Mouse (Mus musculus) C2C12 (cell line): ENCODE data around the gene Acap1. TPM values are rescaled to one million over a fixed set of nuclear protein-coding genes. Genes with fewer than 3 reads are reported as not detected.
A peak's percentile ranks its signal among the peaks of the same experiment; 100 is the strongest.

Source experiments
- H3K27me3 ChIP-seq: one replicate; pipeline ENCODE4 v1.6.1; 2011; ENCODE audit not compliant: control insufficient read depth, insufficient read depth, insufficient read length
- H3K36me3 ChIP-seq: one replicate; pipeline ENCODE4 v1.6.1; 2011; ENCODE audit not compliant: control insufficient read depth, insufficient read depth
- H3K4me3 ChIP-seq: one replicate; pipeline ENCODE4 v1.5.1; 2011; ENCODE audit warnings: mild to moderate bottlenecking, control low read depth; ENCODE audit not compliant: poor library complexity, insufficient read depth, severe bottlenecking
- H3K79me2 ChIP-seq: one replicate; pipeline ENCODE4 v1.6.1; 2011; ENCODE audit not compliant: control insufficient read depth, insufficient read depth
- H3K79me3 ChIP-seq: one replicate; pipeline ENCODE4 v1.6.1; 2011; ENCODE audit warnings: low read depth, control low read depth
- H3ac ChIP-seq: one replicate; pipeline ENCODE3; 2011; ENCODE audit warnings: low read depth; ENCODE audit not compliant: control insufficient read depth, insufficient read length
- CEBPB ChIP-seq: IDR thresholded peaks from one replicate; pipeline ENCODE4 v1.6.1; 2011; ENCODE audit warnings: low read depth, mild to moderate bottlenecking, control low read depth, moderate library complexity
- CTCF ChIP-seq: IDR thresholded peaks from one replicate; pipeline ENCODE4 v1.5.1; 2011; ENCODE audit not compliant: control insufficient read depth, insufficient read depth, insufficient read length
- FOSL1 ChIP-seq: IDR thresholded peaks from one replicate; pipeline ENCODE4 v1.8.0; 2011; ENCODE audit warnings: mild to moderate bottlenecking, low read length; ENCODE audit not compliant: poor library complexity, insufficient read depth, severe bottlenecking
- MAX ChIP-seq: IDR thresholded peaks from one replicate; pipeline ENCODE4 v1.6.1; 2011; ENCODE audit warnings: mild to moderate bottlenecking, control low read depth
- MYOD1 ChIP-seq: IDR thresholded peaks from one replicate; pipeline ENCODE4 v1.6.1; 2011; ENCODE audit warnings: low read depth; ENCODE audit not compliant: control insufficient read depth, insufficient read length
- MYOG ChIP-seq: IDR thresholded peaks from one replicate; pipeline ENCODE4 v1.6.1; 2011; ENCODE audit not compliant: control insufficient read depth, insufficient read length; ENCODE audit errors: extremely low read depth
- USF1 ChIP-seq: IDR thresholded peaks from one replicate; pipeline ENCODE4 v1.6.1; 2011; ENCODE audit warnings: low read depth, mild to moderate bottlenecking, control low read depth, moderate library complexity
- polyA plus RNA-seq: library from polyadenylated mRNA; unstranded; fragments of >200 nt; fragmentation: generic; extraction: Trizol; gene quantifications from one replicate; pipeline ENCODE4 v1.2.1, GENCODE M21; 2012; ENCODE audit warnings: missing spikeins

The Acap1 gene
- polyA plus RNA-seq, 1 experiment: 0.21 TPM

- Histone ChIP-seq H3K79me3 (peaks cover 4% of the 10 kb centered on the region), H3K79me2 (peaks cover 20% of the 10 kb centered on the region), H3K4me3 (no peak overlapping the region), H3K36me3 (peaks cover 91% of the 10 kb centered on the region), H3ac (no peak overlapping the region), H3K27me3 (no peaks in the 10 kb centered on the region)
- TF ChIP-seq FOSL1 (no peak), CTCF (no peak), MYOG (no peak)
These were observed 15.6 kb upstream of the Acap1 start for GRCm38 (mm10) chr11:69910781-69911560.

DNA sequence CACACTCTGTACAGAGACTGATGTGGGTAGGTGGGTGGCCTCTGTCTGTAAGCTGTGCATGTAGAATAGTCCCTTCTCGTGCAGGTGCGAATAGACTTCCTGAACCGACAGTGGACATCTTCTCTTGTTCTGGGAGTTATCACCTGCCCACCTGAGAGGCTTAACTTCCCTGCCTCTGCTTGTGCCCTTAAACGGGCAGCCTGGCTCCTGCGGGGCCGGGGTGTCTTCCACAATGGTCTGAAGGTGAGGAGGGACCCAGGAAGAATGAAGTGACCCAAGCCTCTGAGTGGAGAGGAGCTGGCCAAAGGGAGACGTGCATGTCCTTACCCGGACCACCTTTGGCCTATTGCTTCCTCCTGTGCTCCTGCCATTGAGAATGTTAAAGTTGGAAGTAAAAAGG, 14.8 kb upstream of the Acap1 start:
- no peak for TF ChIP-seq MAX
- TF ChIP-seq MYOD1: no peak
- no peak for TF ChIP-seq USF1
- TF ChIP-seq CTCF: no peak
- no peak for TF ChIP-seq MYOG
- no peak for TF ChIP-seq CEBPB
- no peak for TF ChIP-seq FOSL1
- no peak overlapping the region for H3K4me3 ChIP-seq
- peaks cover 91% of the 10 kb centered on the region for H3K36me3 ChIP-seq
- H3K79me3 ChIP-seq: no peaks in the 10 kb centered on the region
- H3K27me3 ChIP-seq: no peaks in the 10 kb centered on the region
- H3ac ChIP-seq: no peak overlapping the region
- peaks cover 19% of the 10 kb centered on the region for H3K79me2 ChIP-seq

DNA sequence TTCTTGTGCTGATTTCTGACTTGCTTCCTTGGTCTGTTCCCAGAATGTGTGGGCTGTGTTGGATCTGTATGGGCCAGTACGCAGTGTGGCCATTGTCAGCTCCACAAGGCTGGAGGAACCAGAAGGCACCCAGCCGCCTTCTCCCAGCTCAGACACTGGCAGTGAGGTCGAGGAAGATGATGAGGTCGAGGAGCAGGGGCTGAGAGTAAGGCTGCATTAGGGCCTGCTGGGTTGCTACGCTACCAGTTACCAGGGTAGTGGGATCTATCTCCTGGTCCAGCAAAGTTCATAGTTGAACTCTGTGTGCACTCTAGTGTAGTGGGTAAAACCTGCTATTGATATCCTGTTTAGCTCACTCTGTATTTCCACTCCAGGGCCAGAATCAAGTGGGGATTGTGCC, 13.8 kb upstream of the Acap1 start:
- no peak overlapping the region for H3K4me3 ChIP-seq
- H3K36me3 ChIP-seq: peaks cover 93% of the 10 kb centered on the region
- H3ac ChIP-seq: no peak overlapping the region
- TF ChIP-seq MYOD1 (no peak), MAX (no peak), USF1 (no peak), MYOG (no peak), CEBPB (no peak), FOSL1 (no peak), CTCF (no peak)
- H3K79me3 ChIP-seq: peaks cover 1% of the 10 kb centered on the region
- no peaks in the 10 kb centered on the region for H3K27me3 ChIP-seq
- H3K79me2 ChIP-seq: peaks cover 12% of the 10 kb centered on the region

- Histone ChIP-seq H3ac (no peak overlapping the region), H3K27me3 (no peaks in the 10 kb centered on the region), H3K36me3 (peaks cover 98% of the 10 kb centered on the region), H3K79me3 (peaks cover 3% of the 10 kb centered on the region), H3K79me2 (peaks cover 15% of the 10 kb centered on the region), H3K4me3 (no peak overlapping the region)
- TF ChIP-seq FOSL1: no peak
- TF ChIP-seq MYOD1: no peak
- no peak for TF ChIP-seq MAX
- TF ChIP-seq CEBPB: no peak
- no peak for TF ChIP-seq MYOG
- no peak for TF ChIP-seq USF1
- no peak for TF ChIP-seq CTCF
These were observed 13.3 kb upstream of the Acap1 start for GRCm38 (mm10) chr11:69908645-69909044.

GRCm38 (mm10) chr11:69904311-69904710, 9.0 kb upstream of the Acap1 start:
- Histone ChIP-seq H3ac (no peak overlapping the region), H3K79me2 (peaks cover 34% of the 10 kb centered on the region), H3K79me3 (peaks cover 17% of the 10 kb centered on the region), H3K36me3 (peaks cover 55% of the 10 kb centered on the region), H3K4me3 (no peak overlapping the region), H3K27me3 (no peaks in the 10 kb centered on the region)
- TF ChIP-seq MAX (no peak), USF1 (no peak), MYOG (no peak), FOSL1 (no peak), CEBPB (no peak), MYOD1 (no peak), CTCF (no peak)

DNA sequence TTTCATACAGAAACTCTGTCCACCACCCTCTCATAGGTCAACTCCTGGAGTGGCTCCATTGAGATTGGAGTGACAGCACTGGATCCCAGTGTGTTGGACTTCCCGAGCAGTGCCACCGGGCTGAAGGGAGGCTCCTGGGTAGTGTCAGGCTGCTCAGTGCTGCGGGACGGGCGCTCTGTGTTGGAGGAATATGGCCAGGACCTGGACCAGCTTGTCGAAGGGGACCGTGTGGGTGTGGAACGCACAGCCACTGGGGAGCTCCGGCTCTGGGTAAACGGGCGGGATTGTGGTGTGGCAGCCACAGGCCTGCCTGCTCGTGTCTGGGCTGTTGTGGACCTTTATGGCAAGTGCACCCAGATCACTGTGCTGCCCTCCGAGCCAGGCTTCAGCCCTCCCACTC, 7.6 kb upstream of the Acap1 start:
- H3K79me3 ChIP-seq: peaks cover 17% of the 10 kb centered on the region
- peak overlapping the region; percentile 93 for H3K4me3 ChIP-seq
- H3K36me3 ChIP-seq: peaks cover 42% of the 10 kb centered on the region
- H3K27me3 ChIP-seq: no peaks in the 10 kb centered on the region
- TF ChIP-seq USF1: no peak
- no peak for TF ChIP-seq CTCF
- TF ChIP-seq MAX: no peak
- no peak for TF ChIP-seq FOSL1
- TF ChIP-seq CEBPB: no peak
- no peak for TF ChIP-seq MYOG
- TF ChIP-seq MYOD1: no peak
- peaks cover 34% of the 10 kb centered on the region for H3K79me2 ChIP-seq
- peak overlapping the region; percentile 47 for H3ac ChIP-seq
